Mouse (Mus musculus): ENCODE results near the gene Eif2b4. TPM values are rescaled to one million over a fixed set of nuclear protein-coding genes. Genes with fewer than 3 reads are reported as not detected.

The Eif2b4 gene
- polyA plus RNA-seq, 1 experiment from 2014 or later, result 76.1 TPM

DNA sequence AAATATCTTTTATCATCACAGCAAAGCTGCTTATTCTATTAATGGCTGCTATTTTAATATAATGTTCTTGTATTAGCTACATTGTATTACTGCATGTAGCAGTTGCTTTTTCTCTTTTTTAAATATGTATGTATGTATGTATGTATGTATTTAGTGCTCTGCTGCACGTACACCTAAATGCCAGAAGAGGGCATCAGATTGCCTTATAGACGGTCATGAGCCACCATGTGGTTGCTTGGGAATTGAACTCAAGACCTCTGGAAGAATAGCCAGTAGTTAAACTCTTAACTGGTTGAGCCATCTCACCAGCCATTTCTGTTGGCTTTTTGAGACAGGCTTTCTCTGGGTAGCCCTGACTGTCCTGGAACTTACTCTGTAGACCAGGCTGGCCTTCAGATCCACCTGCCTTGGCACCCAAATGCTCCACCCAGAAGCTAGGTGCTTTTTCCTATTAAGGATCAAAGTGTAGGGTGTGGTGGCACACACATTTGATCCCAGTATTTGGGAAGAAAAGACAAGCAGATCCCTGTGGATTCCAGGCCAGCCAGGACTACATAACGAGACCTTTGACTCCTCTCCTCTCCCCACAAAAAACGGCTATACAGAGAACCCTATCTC lies 4.9 kb downstream of the Eif2b4 start:
- no peak overlapping the region for H3K4me2 ChIP-seq
- H3K27me3 ChIP-seq, result no peaks in the 10 kb centered on the region
- peaks cover 47% of the 10 kb centered on the region for H3K36me3 ChIP-seq
- H3K4me3 ChIP-seq (replicated peaks), result no peak overlapping the region
- H3K27ac ChIP-seq, result no peak overlapping the region
- H3K9me3 ChIP-seq, result no peaks in the 10 kb centered on the region
- 77% methylated on average over 4 of the region's 4 CpGs for WGBS
- peaks cover 10% of the 10 kb centered on the region for H3K4me1 ChIP-seq (replicated peaks)
- ATAC-seq (ENCODE audit: insufficient number of reproducible peaks, insufficient read depth, low FRiP score, low TSS enrichment, low read depth), result no peak
- no peak overlapping the region for H3K9ac ChIP-seq (replicated peaks)

DNA sequence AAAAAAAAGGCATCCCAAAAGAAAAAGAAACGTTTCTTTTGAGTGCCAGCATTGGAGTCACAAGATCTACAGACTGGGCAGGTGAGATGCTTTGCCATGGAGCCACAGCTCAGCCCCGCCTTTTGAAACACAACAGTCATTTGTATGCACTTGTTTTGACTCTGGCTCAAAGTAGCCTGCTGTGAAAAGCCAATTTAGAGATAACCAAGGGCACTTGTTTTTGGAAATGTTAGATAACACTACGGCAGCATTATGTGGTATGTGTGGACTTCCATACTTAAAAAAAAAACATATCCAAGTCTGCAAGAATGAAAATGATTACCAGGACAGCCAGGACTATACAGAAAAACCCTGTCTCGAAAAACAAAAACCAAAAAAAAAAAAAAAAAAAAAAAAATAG lies 9.6 kb downstream of the Eif2b4 start:
- H3K36me3 ChIP-seq, result peaks cover 22% of the 10 kb centered on the region
- no peak overlapping the region for H3K4me3 ChIP-seq (replicated peaks)
- no peaks in the 10 kb centered on the region for H3K9me3 ChIP-seq
- H3K27ac ChIP-seq, result no peak overlapping the region
- no peak for ATAC-seq (ENCODE audit: insufficient number of reproducible peaks, insufficient read depth, low FRiP score, low TSS enrichment, low read depth)
- H3K4me2 ChIP-seq, result no peak overlapping the region
- peaks cover 4% of the 10 kb centered on the region; the same call in 1 of the 2 replicates for H3K4me1 ChIP-seq (replicated peaks)
- H3K27me3 ChIP-seq, result no peaks in the 10 kb centered on the region
- 57% methylated on average over 4 of the region's 4 CpGs for WGBS
- no peak overlapping the region for H3K9ac ChIP-seq (replicated peaks)

DNA sequence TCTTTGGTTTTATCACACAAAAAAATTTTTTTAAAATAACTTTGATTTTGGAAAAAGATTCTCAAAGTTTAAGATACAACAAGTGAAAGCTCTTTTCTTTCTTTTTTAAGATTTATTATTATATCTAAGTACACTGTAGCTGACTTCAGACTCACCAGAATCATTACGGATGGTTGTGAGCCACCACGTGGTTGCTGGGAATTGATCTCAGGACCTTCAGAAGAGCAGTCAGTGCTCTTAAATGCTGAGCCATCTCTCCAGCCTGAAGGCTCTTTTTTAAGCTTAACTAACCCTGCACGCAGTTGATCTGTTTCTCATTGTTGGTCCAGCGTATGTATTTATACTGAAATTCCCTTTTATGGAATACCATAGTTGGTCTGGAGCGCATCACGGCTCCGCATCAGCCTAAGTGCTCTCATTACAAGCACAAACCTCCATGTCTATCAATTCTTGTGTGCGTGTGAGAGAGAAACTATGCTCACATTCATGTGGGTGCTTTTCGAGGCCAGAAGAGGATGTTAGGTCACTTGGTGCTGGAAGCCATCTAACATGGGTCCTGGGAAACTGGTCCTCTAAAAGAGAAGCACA lies 12.0 kb downstream of the Eif2b4 start:
- H3K9ac ChIP-seq (replicated peaks), result no peak overlapping the region
- no peak overlapping the region for H3K4me3 ChIP-seq (replicated peaks)
- no peak overlapping the region for H3K4me2 ChIP-seq
- WGBS, result 93% methylated on average over 9 of the region's 9 CpGs
- no peaks in the 10 kb centered on the region for H3K27me3 ChIP-seq
- no peak for ATAC-seq (ENCODE audit: insufficient number of reproducible peaks, insufficient read depth, low FRiP score, low TSS enrichment, low read depth)
- 0 out of 2 replicates have a peak, but pooled peaks cover 3% of the 10 kb centered on the region for H3K36me3 ChIP-seq
- peaks cover 5% of the 10 kb centered on the region; the same call in 1 of the 2 replicates for H3K4me1 ChIP-seq (replicated peaks)
- H3K27ac ChIP-seq, result no peak overlapping the region
- no peaks in the 10 kb centered on the region for H3K9me3 ChIP-seq

DNA sequence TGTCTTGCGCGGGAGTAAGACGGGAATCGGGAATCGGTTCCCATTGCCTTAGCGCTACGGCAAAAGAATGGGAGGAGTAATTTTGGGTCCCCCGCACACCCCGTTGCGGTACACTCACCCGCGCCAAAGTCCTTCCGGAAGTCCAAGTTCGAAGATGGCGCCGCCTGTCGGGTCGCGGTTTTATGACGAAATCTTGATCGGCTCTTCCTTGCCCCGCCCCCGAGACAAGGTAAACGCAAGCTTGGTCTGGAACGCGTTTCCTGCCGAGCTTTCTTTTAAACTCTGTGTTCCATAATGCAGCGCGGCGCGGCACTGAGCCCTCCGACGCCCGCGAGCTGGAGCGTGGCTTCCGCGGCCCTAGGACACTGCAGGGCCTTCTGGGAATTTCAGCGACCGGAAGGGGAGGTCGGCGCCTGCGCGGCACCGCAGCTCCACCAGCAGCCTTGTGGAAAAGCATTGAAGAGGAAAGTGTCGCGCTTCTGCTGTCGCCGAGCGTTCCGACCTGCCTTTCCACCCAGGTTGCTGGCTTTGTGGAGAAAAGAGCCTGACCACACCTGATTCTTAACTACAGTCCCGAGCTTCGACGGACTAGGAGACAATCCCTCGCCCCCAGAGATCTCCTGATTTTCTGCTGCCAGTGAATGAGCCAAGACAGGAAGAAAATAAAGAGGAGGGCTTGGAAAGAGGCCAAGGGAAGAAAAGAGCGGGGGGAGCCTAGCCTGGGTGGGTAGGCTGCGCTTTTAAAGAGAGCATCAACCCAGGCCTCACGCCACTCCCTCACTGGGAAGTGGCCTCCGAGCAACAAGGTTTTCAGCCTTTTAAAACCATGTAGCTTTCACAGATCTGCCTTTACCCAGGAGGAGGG lies 13.2 kb downstream of the Eif2b4 start, which contains the start of the genes Gm29609 and Gtf3c2:
Gm29609 (minus strand) TSS at position 146 of the 865 bp plus-strand sequence.
Gtf3c2 (minus strand) TSS at position 379 of the 865 bp plus-strand sequence.
- H3K27me3 ChIP-seq, result no peaks in the 10 kb centered on the region
- peak; percentile 98 for ATAC-seq (ENCODE audit: insufficient number of reproducible peaks, insufficient read depth, low FRiP score, low TSS enrichment, low read depth)
- peak within 1 kb of the TSS; percentile 83 for H3K9ac ChIP-seq (replicated peaks)
- peaks cover 8% of the 10 kb centered on the region for H3K36me3 ChIP-seq
- H3K4me2 ChIP-seq, result peak within 1 kb of the TSS; percentile 82
- peaks cover 5% of the 10 kb centered on the region; the same call in 1 of the 2 replicates for H3K4me1 ChIP-seq (replicated peaks)
- no peaks in the 10 kb centered on the region for H3K9me3 ChIP-seq
- peak within 1 kb of the TSS; percentile 98 for H3K27ac ChIP-seq
- WGBS, result under 1% methylated on average over 59 of the region's 59 CpGs
- H3K4me3 ChIP-seq (replicated peaks), result peak within 1 kb of the TSS; percentile 66

DNA sequence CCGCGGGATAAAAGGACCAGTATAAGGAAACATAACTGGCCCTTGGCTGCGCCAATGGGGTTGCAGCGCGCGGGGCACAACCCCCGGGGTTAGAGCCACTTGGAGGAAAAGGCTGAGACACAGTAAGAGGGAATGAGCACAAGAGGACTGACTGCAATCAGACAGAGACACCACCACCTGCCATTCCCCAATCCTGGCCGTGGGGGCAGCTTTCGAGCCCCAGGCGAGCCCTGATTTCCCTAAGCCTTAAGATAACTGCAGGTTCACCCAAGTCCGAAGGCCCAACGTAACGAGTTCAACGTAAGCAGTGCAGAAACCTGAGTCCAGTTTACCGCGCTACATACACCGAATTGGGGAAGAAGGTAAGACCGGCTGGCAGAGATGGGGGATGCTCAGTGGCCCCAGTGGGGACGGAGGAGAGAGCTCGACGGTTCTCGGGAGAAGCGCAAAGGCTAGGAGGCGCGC lies 13.9 kb downstream of the Eif2b4 start:
- Histone ChIP-seq H3K27me3 (no peaks in the 10 kb centered on the region), H3K4me1 (replicated peaks) (peaks cover 5% of the 10 kb centered on the region; the same call in 1 of the 2 replicates), H3K4me3 (replicated peaks) (peak overlapping the region; percentile 66), H3K36me3 (peaks cover 14% of the 10 kb centered on the region), H3K9me3 (no peaks in the 10 kb centered on the region), H3K9ac (replicated peaks) (peak overlapping the region; percentile 83), H3K4me2 (peak overlapping the region; percentile 82), H3K27ac (peak overlapping the region; percentile 98)
- WGBS, result under 1% methylated on average over 25 of the region's 25 CpGs
- ATAC-seq (ENCODE audit: insufficient number of reproducible peaks, insufficient read depth, low FRiP score, low TSS enrichment, low read depth), result peak; percentile 60

DNA sequence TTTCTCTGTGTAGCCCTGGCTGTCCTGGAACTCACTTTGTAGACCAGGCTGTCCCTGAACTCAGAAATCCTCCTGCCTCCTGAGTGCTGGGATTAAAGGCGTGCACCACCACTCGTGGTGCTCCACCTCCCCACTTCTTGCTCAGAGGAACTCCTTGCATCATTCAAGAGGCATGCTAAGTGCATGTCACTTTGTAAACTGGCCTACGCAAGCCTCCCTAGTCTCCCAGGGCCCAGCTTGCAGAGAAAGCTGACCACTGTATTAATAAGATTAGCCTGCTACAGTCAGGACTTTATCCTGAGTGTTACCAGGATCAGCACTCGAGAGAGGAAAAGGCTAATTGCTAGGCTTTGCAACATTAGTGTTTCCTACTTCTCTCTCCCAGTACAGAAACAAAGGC lies 24.6 kb downstream of the Eif2b4 start:
- Histone ChIP-seq H3K4me1 (replicated peaks) (no peaks in the 10 kb centered on the region), H3K4me2 (no peak overlapping the region), H3K9ac (replicated peaks) (no peak overlapping the region), H3K4me3 (replicated peaks) (no peak overlapping the region), H3K9me3 (no peaks in the 10 kb centered on the region), H3K27ac (no peak overlapping the region), H3K36me3 (peaks cover 99% of the 10 kb centered on the region), H3K27me3 (no peaks in the 10 kb centered on the region)
- no peak for ATAC-seq (ENCODE audit: insufficient number of reproducible peaks, insufficient read depth, low FRiP score, low TSS enrichment, low read depth)
- 88% methylated on average over 4 of the region's 4 CpGs for WGBS

DNA sequence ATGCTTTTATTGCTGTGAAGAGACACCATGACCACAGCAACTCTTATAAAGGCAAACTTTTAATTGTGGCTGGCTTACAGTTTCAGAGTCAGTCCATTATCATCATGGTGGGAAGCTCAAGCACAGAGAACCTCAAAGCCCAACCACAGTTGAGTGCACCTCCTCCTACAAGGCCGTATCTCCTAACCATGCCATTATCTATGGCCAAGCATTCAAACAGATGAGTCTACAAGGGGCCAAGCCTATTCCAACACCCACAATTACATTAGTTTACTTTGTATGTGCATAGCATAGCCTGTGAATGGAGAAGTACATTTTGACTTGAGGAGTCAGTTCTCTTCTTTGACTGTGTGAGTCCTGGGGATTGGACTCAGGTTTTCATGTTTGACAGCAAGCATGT lies 28.4 kb downstream of the Eif2b4 start:
- H3K4me1 ChIP-seq (replicated peaks), result no peaks in the 10 kb centered on the region
- 91% methylated on average over 1 of the region's 1 CpGs for WGBS
- H3K9me3 ChIP-seq, result no peaks in the 10 kb centered on the region
- H3K4me2 ChIP-seq, result no peak overlapping the region
- peaks cover 96% of the 10 kb centered on the region for H3K36me3 ChIP-seq
- no peak overlapping the region for H3K4me3 ChIP-seq (replicated peaks)
- no peak overlapping the region for H3K9ac ChIP-seq (replicated peaks)
- no peaks in the 10 kb centered on the region for H3K27me3 ChIP-seq
- no peak overlapping the region for H3K27ac ChIP-seq
- ATAC-seq (ENCODE audit: insufficient number of reproducible peaks, insufficient read depth, low FRiP score, low TSS enrichment, low read depth), result no peak

DNA sequence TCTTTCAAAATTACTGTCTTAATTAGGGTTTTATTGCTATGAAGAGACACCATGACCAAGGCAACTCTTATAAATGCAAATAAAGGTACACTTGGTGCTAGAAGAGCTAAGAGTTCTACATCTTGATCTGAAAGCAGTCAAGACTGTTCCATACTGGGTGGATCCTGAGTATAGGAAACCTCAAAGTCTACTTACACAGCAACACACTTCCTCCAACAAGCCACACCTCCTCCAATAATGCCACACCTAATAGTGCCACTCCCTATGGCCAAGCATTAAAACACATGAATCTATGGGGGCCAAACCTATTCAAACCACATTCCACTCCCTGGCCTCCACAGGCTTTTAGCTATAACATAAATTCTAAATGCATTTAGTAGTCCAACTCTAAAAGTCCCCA lies 30.8 kb downstream of the Eif2b4 start:
- Histone ChIP-seq H3K36me3 (peaks cover 96% of the 10 kb centered on the region), H3K4me2 (no peak overlapping the region), H3K4me3 (replicated peaks) (no peak overlapping the region), H3K9me3 (no peaks in the 10 kb centered on the region), H3K27ac (no peak overlapping the region), H3K27me3 (no peaks in the 10 kb centered on the region), H3K9ac (replicated peaks) (no peak overlapping the region), H3K4me1 (replicated peaks) (no peaks in the 10 kb centered on the region)
- ATAC-seq (ENCODE audit: insufficient number of reproducible peaks, insufficient read depth, low FRiP score, low TSS enrichment, low read depth), result no peak

DNA sequence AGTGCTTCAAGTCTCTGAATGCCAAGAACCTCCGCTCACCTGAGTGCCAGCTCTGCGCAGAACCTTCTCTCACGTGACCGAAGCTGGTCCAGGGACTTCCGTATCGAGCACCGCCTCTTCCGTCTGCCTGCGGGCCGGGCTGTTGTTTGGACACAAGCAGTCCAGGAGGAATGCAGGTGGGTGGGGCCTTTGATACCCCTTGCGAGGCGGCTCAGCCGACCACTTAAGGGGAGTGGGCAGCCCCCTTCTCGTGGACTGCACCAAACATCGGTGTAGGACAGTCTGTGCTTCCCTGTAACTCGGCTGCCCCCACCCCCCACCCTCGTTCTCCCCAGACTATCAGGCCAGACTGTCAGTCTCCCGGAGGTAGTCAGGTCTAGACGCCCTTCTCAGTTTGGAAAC lies 39.1 kb downstream of the Eif2b4 start, which contains the start of gene Mpv17:
Mpv17 (minus strand) TSS at position 100 of the 402 bp plus-strand sequence.
- H3K36me3 ChIP-seq, result peaks cover 57% of the 10 kb centered on the region
- under 1% methylated on average over 19 of the region's 19 CpGs for WGBS
- H3K9ac ChIP-seq (replicated peaks), result peak within 1 kb of the TSS; percentile 63
- H3K4me2 ChIP-seq, result peak within 1 kb of the TSS; percentile 87
- peak; percentile 89 for ATAC-seq (ENCODE audit: insufficient number of reproducible peaks, insufficient read depth, low FRiP score, low TSS enrichment, low read depth)
- peak within 1 kb of the TSS; percentile 63 for H3K4me3 ChIP-seq (replicated peaks)
- H3K27ac ChIP-seq, result peak within 1 kb of the TSS; percentile 79
- peaks cover 11% of the 10 kb centered on the region for H3K4me1 ChIP-seq (replicated peaks)
- H3K9me3 ChIP-seq, result no peaks in the 10 kb centered on the region
- no peaks in the 10 kb centered on the region for H3K27me3 ChIP-seq

DNA sequence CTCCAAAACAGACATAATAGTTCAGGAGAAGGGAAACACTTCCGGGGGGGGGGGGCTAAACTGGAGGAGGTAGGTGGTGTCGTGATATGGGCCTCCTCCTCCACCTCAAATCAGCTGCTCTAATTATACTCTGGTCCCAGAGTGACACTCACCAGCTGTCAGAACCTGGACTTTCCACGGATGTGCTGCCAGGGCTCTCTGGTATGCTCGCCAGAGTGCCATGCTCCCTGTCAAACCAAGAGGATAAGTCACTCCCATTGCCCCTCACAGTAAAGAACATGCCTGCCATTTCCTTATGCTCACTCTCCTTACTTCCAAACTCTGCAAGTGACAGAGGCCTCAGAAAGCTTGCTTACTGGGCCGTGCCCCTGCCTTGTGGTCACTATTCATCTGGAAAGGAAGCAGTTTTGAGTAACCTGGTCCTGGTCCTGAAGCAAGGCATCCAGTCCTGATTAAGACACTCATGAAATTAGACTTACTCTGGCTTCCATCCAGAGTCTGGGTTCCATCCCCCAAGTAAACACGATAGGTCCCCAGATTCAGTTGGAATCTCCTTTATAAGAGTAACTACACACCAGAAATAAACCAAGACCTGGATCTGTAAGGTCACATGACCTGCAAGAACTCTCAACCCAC lies 39.6 kb downstream of the Eif2b4 start:
- no peaks in the 10 kb centered on the region for H3K9me3 ChIP-seq
- H3K27ac ChIP-seq, result peak overlapping the region; percentile 64; the same call in 1 of the 2 replicates
- peaks cover 53% of the 10 kb centered on the region for H3K36me3 ChIP-seq
- H3K9ac ChIP-seq (replicated peaks), result peak overlapping the region; percentile 63
- 36% methylated on average over 6 of the region's 6 CpGs for WGBS
- peak overlapping the region; percentile 63 for H3K4me3 ChIP-seq (replicated peaks)
- peaks cover 11% of the 10 kb centered on the region for H3K4me1 ChIP-seq (replicated peaks)
- ATAC-seq (ENCODE audit: insufficient number of reproducible peaks, insufficient read depth, low FRiP score, low TSS enrichment, low read depth), result peak; percentile 21; the same call in 1 of the 2 replicates
- no peaks in the 10 kb centered on the region for H3K27me3 ChIP-seq
- H3K4me2 ChIP-seq, result peak overlapping the region; percentile 87

All from limb, embryonic 12.5 days (tissue).